ENCODE assay signal across 7 mouse cellular contexts in the genomic region with DNA sequence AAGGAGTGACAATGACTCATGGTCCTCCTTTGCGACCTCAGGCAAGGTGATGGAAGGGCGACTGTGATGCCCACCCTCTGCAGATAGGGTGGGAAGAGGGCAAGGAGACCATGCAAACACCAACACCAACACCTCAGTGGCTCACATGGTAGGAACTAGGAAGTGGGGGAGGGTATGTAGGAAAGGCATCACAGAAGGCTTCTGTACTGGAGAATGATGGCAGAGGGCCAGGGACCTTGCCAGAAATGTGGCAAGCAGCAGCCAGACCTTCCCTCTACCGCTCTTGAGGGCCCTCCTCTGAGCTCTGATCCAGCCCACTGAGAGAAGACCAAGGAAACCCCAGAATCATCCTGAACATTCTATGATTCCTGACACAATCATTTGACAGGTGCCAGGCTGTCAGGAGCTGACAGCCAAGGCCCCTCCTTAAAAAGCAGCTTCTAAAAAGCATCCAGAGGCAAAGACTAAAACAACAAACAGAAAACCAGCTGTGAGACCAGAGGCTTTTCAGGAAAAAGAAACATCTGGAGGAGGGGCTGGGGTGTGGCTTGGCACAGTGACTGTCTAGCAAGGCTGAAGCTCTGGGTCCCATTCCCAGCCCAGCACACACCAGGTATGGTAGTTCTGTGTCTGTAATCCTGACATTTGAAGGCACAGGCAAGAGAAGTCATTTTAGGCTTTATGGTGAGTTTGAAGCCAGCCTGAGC. TPM values are rescaled to one million over a fixed set of nuclear protein-coding genes. Genes with fewer than 3 reads are reported as not detected.
DNase-seq lines count a peak whose midpoint lies in the region; ATAC-seq lines count a peak whose summit lies in the region.

No protein-coding gene starts in this region.

- no peaks in the 10 kb centered on the region for H3K9me3 ChIP-seq in heart, embryonic 16.5 days (replicated peaks; ENCODE audit: control insufficient read depth, low read length)

- H3K27me3 ChIP-seq in heart, embryonic 16.5 days (ENCODE audit: control insufficient read depth, insufficient read depth, low read length) = no peaks in the 10 kb centered on the region

- H3K27ac ChIP-seq in heart, embryonic 16.5 days (ENCODE audit: low read length) = peak overlapping the region; percentile 68

- DNase-seq in right cerebral cortex, adult 18-20 months = peak; percentile 57
- DNase-seq in right cerebral cortex, postnatal 25 days = no peak
- DNase-seq in cerebellum, postnatal 10 days = peak; percentile 93 to 94
- peak; percentile 71 for DNase-seq in layer of hippocampus, adult 11-12 months (ENCODE audit: low spot score)
- DNase-seq in lung, postnatal 14 days = peak; percentile 76

- H3K4me3 ChIP-seq in heart, embryonic 16.5 days (ENCODE audit: low read length) = no peak overlapping the region

- peak overlapping the region; percentile 49; the same call in 1 of the 2 replicates for H3K9ac ChIP-seq in heart, embryonic 16.5 days (ENCODE audit: low read length)

- peak; percentile 50; the same call in 1 of the 2 replicates for ATAC-seq in heart, embryonic 16.5 days (replicated peaks; ENCODE audit: extremely low read depth, insufficient read depth, low FRiP score)
- no peak for ATAC-seq in CD4-positive, CD25-positive, alpha-beta regulatory T cell, adult 4 months

- H3K4me1 ChIP-seq in heart, embryonic 16.5 days (ENCODE audit: control insufficient read depth, insufficient read depth, low read length) = peaks cover 50% of the 10 kb centered on the region

- no peak overlapping the region; the same call in 1 of the 2 replicates for H3K4me2 ChIP-seq in heart, embryonic 16.5 days (ENCODE audit: low read depth, low read length)

- no peaks in the 10 kb centered on the region for H3K36me3 ChIP-seq in heart, embryonic 16.5 days (ENCODE audit: control insufficient read depth, insufficient read depth)

- WGBS in heart, embryonic 16.5 days = 30% methylated on average over 3 of the region's 3 CpGs

RNA-seq across cellular contexts. Expression of gene 1810010D01Rik, which starts 13.3 kb away (rescaled TPM):
- polyA plus RNA-seq in heart, embryonic 16.5 days (2015; fragmentation: Nextera tagmentation; extraction: Ambion mirVana) = 0.34 TPM in 1 of 2 replicates, not detected in the other
- polyA plus RNA-seq in CD4-positive, CD25-positive, alpha-beta regulatory T cell, adult 4 months (2017; shearing (Covaris generic)) = not detected
